Mouse (Mus musculus) heart, adult 2 months (tissue): Measurements from ENCODE around the gene Hacd1.

Experiments
- CTCF ChIP-seq: fragments of 200-600 bp; IDR thresholded peaks from 2 replicates; pipeline ENCODE4 v1.8.1; 2022; ENCODE audit warnings: antibody characterized with exemption, mild to moderate bottlenecking, moderate library complexity
- EP300 ChIP-seq: fragments of 200-500 bp; IDR thresholded peaks from 2 replicates; pipeline ENCODE4 v1.6.1; 2011; ENCODE audit warnings: low read depth, low read length, control low read depth; ENCODE audit not compliant: insufficient read depth
- POLR2A ChIP-seq: fragments of 200-500 bp; IDR thresholded peaks from 2 replicates; pipeline ENCODE4 v1.6.1; 2011; ENCODE audit warnings: mild to moderate bottlenecking, low read depth, low read length, control low read depth; ENCODE audit not compliant: insufficient read depth

DNA sequence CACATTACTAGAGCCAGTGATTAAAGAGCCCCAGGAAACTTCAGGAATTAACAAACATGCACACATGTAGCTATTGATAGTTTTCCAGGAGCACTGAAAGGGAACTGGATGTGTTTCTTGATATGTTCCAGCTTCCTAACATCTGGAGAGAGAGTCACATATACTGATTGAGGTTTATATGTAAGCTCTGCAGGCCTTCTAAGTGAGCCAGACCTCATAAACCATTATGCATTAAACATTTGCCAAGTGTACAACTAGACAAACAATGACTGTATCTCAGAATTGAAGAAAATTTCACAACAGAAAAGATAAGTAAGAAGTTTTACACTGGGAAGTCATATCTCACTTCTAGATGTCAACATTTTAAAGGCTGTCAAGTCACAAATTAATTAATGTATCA lies 167.4 kb downstream of the Hacd1 start:
- TF ChIP-seq CTCF (no peak), EP300 (no peak), POLR2A (no peak)
